Mouse (Mus musculus): ENCODE measurements around the gene Gm20696.

Gene Gm20696

GRCm38 (mm10) chr6:99620471-99620870, 46.1 kb downstream of the Gm20696 start:
- DNase-seq, result no peak

GRCm38 (mm10) chr6:99619964-99620363, 46.6 kb downstream of the Gm20696 start:
- no peak for DNase-seq

- DNase-seq, result no peak
These were observed 47.1 kb downstream of the Gm20696 start for GRCm38 (mm10) chr6:99619466-99619865.

- no peak for DNase-seq
These were observed 48.7 kb downstream of the Gm20696 start for GRCm38 (mm10) chr6:99617867-99618266.

- DNase-seq, result no peak
These were observed 49.2 kb downstream of the Gm20696 start for GRCm38 (mm10) chr6:99617415-99617814.

- no peak for DNase-seq
These were observed 51.3 kb downstream of the Gm20696 start for GRCm38 (mm10) chr6:99615272-99615751.

- no peak for DNase-seq
These were observed 51.9 kb downstream of the Gm20696 start for GRCm38 (mm10) chr6:99614566-99615271.

GRCm38 (mm10) chr6:99611866-99612265, 54.7 kb downstream of the Gm20696 start:
- no peak for DNase-seq

GRCm38 (mm10) chr6:99610454-99611427, 55.9 kb downstream of the Gm20696 start:
- peak; percentile 40 for DNase-seq

- DNase-seq, result no peak
These were observed 60.5 kb downstream of the Gm20696 start for GRCm38 (mm10) chr6:99606079-99606478.

- DNase-seq, result no peak
These were observed 61.8 kb downstream of the Gm20696 start for GRCm38 (mm10) chr6:99604758-99605157.

- no peak for DNase-seq
These were observed 64.2 kb downstream of the Gm20696 start for GRCm38 (mm10) chr6:99602434-99602833.

- DNase-seq, result no peak
These were observed 65.7 kb downstream of the Gm20696 start for GRCm38 (mm10) chr6:99600886-99601285.

GRCm38 (mm10) chr6:99600168-99600793, 66.3 kb downstream of the Gm20696 start:
- DNase-seq, result peak; percentile 73

GRCm38 (mm10) chr6:99599651-99600050, 66.9 kb downstream of the Gm20696 start:
- DNase-seq, result no peak

GRCm38 (mm10) chr6:99599229-99599628, 67.4 kb downstream of the Gm20696 start:
- DNase-seq, result no peak

- DNase-seq, result no peak
These were observed 89.6 kb downstream of the Gm20696 start for GRCm38 (mm10) chr6:99577040-99577439.

GRCm38 (mm10) chr6:99575633-99576032, 91.0 kb downstream of the Gm20696 start:
- DNase-seq, result no peak

GRCm38 (mm10) chr6:99573343-99573742, 93.3 kb downstream of the Gm20696 start:
- no peak for DNase-seq

- DNase-seq, result no peak
These were observed 94.5 kb downstream of the Gm20696 start for GRCm38 (mm10) chr6:99572071-99572470.

- peak; percentile 44 for DNase-seq
These were observed 99.7 kb downstream of the Gm20696 start for GRCm38 (mm10) chr6:99566921-99567320.

GRCm38 (mm10) chr6:99564766-99565165, 101.8 kb downstream of the Gm20696 start:
- peak; percentile 38 for DNase-seq

GRCm38 (mm10) chr6:99556950-99557349, 109.6 kb downstream of the Gm20696 start:
- DNase-seq, result no peak
